ENCODE assay signal across 19 mouse cellular contexts in genomic region chr9:79165596-79165995, GRCm38 (mm10).
DNase-seq lines count a peak whose midpoint lies in the region; ATAC-seq and TF ChIP-seq lines count a peak whose summit lies in the region.
"Had no signal": no experiment of that assay in that cellular context is flagged by ENCODE, and none has a peak within 500 bp of the region (broad histone marks: within the 10 kb centered on the region; RNA-seq: fewer than 3 reads in every experiment).

No protein-coding gene starts in this region.

- H3K4me2 ChIP-seq in limb, embryonic 14.5 days (replicated peaks; ENCODE audit: low read depth, low read length, severe bottlenecking), result no peak overlapping the region
- no peak overlapping the region for H3K4me2 ChIP-seq in embryonic facial prominence, embryonic 11.5 days (ENCODE audit: low read depth, low read length)
- no peak overlapping the region for H3K4me2 ChIP-seq in midbrain, embryonic 14.5 days (ENCODE audit: low read length)
- H3K4me2 ChIP-seq: embryonic facial prominence, embryonic 12.5 days; forebrain, embryonic 15.5 days; heart, embryonic 12.5 days; hindbrain, embryonic 14.5 days; intestine, embryonic 15.5 days had no signal

- H3K27ac ChIP-seq in limb, embryonic 14.5 days (replicated peaks; ENCODE audit: low read depth, low read length), result no peak overlapping the region
- no peak overlapping the region for H3K27ac ChIP-seq in limb, embryonic 10.5 days
- no peak overlapping the region for H3K27ac ChIP-seq in embryonic facial prominence, embryonic 11.5 days (replicated peaks; ENCODE audit: low read depth, low read length)
- H3K27ac ChIP-seq in embryonic fibroblast, embryonic 13.5 days (ENCODE audit: insufficient read depth, low read length), result peak overlapping the region; percentile 65
- no peak overlapping the region for H3K27ac ChIP-seq in midbrain, embryonic 14.5 days (replicated peaks; ENCODE audit: low read depth, low read length)
- H3K27ac ChIP-seq: embryonic facial prominence, embryonic 12.5 days; forebrain, embryonic 15.5 days; heart, adult 2 months; hindbrain, embryonic 10.5 days; hindbrain, embryonic 14.5 days; intestine, embryonic 15.5 days had no signal

- 52% methylated on average over 2 of the region's 2 CpGs for WGBS in limb, embryonic 14.5 days
- 62% methylated on average over 2 of the region's 2 CpGs for WGBS in limb, embryonic 10.5 days
- 64% methylated on average over 2 of the region's 2 CpGs for WGBS in embryonic facial prominence, embryonic 11.5 days
- WGBS in midbrain, embryonic 14.5 days, result 41% methylated on average over 2 of the region's 2 CpGs

- no peak for TF ChIP-seq POLR2A in limb, embryonic 14.5 days (IDR thresholded peaks at IDR 0.05; ENCODE audit: borderline replicate concordance, extremely low read depth, insufficient read depth, insufficient read length)
- no peak for TF ChIP-seq POLR2A in embryonic fibroblast, embryonic 13.5 days (IDR thresholded peaks at IDR 0.05; ENCODE audit: low read depth, low read length)

- H3K27me3 ChIP-seq in limb, embryonic 14.5 days (ENCODE audit: control insufficient read depth, insufficient read depth, low read length), result no peaks in the 10 kb centered on the region
- H3K27me3 ChIP-seq in limb, embryonic 10.5 days (ENCODE audit: low read depth, poor library complexity, severe bottlenecking), result no peaks in the 10 kb centered on the region
- H3K27me3 ChIP-seq in embryonic facial prominence, embryonic 11.5 days (ENCODE audit: control insufficient read depth, insufficient read depth, low read length), result no peaks in the 10 kb centered on the region
- H3K27me3 ChIP-seq in midbrain, embryonic 14.5 days (ENCODE audit: control insufficient read depth, insufficient read depth, low read length), result no peaks in the 10 kb centered on the region
- H3K27me3 ChIP-seq: CH12.LX; embryonic facial prominence, embryonic 12.5 days; forebrain, embryonic 15.5 days; heart, embryonic 12.5 days; intestine, embryonic 15.5 days had no signal

- no peak for ATAC-seq in limb, embryonic 14.5 days (ENCODE audit: low FRiP score, low read depth)
- ATAC-seq in embryonic facial prominence, embryonic 11.5 days (replicated peaks; ENCODE audit: insufficient number of reproducible peaks, low FRiP score, low TSS enrichment, low read depth), result no peak
- ATAC-seq in midbrain, embryonic 14.5 days (ENCODE audit: low FRiP score, low TSS enrichment), result no peak
- ATAC-seq: forebrain, embryonic 15.5 days; intestine, embryonic 15.5 days had no signal

- no peak for TF ChIP-seq CTCF in embryonic fibroblast, embryonic 13.5 days (IDR thresholded peaks at IDR 0.05; ENCODE audit: borderline replicate concordance, insufficient read depth, low read length)

- no peaks in the 10 kb centered on the region for H3K9me3 ChIP-seq in limb, embryonic 14.5 days (ENCODE audit: control insufficient read depth, low read length)
- H3K9me3 ChIP-seq in limb, embryonic 10.5 days (replicated peaks), result no peaks in the 10 kb centered on the region
- H3K9me3 ChIP-seq in embryonic facial prominence, embryonic 11.5 days (replicated peaks; ENCODE audit: control insufficient read depth, low read length), result no peaks in the 10 kb centered on the region
- no peaks in the 10 kb centered on the region for H3K9me3 ChIP-seq in midbrain, embryonic 14.5 days (ENCODE audit: control insufficient read depth, low read length)
- H3K9me3 ChIP-seq: embryonic facial prominence, embryonic 12.5 days; forebrain, embryonic 15.5 days; heart, embryonic 12.5 days; hindbrain, embryonic 10.5 days; intestine, embryonic 15.5 days had no signal

- DNase-seq in limb, embryonic 14.5 days (ENCODE audit: low spot score), result peak; percentile 62
- DNase-seq in limb, embryonic 10.5 days (ENCODE audit: low spot score), result no peak
- DNase-seq in embryonic facial prominence, embryonic 11.5 days (ENCODE audit: low spot score), result peak; percentile 35
- no peak for DNase-seq in right cerebral cortex, postnatal 4 days
- DNase-seq in midbrain, embryonic 14.5 days, result no peak
- DNase-seq: adrenal gland, adult 2 months; adrenal gland, postnatal 36 days; cerebellum, adult 2 months; cerebellum, postnatal 10 days; gastrocnemius, postnatal 10 days; heart, adult 2 months had no signal

- no peak overlapping the region for H3K4me3 ChIP-seq in limb, embryonic 14.5 days (replicated peaks; ENCODE audit: low read length)
- H3K4me3 ChIP-seq in limb, embryonic 10.5 days, result no peak overlapping the region
- H3K4me3 ChIP-seq in embryonic facial prominence, embryonic 11.5 days (ENCODE audit: low read depth, low read length), result no peak overlapping the region
- H3K4me3 ChIP-seq in embryonic fibroblast, embryonic 13.5 days (ENCODE audit: insufficient read depth, low read length), result no peak overlapping the region
- H3K4me3 ChIP-seq in midbrain, embryonic 14.5 days (replicated peaks; ENCODE audit: low read depth, low read length), result no peak overlapping the region
- H3K4me3 ChIP-seq: embryonic facial prominence, embryonic 12.5 days; forebrain, embryonic 15.5 days; heart, adult 2 months; heart, embryonic 12.5 days; hindbrain, embryonic 10.5 days; intestine, embryonic 15.5 days had no signal

- no peak overlapping the region for H3K9ac ChIP-seq in limb, embryonic 14.5 days (ENCODE audit: low read depth, low read length, severe bottlenecking)
- H3K9ac ChIP-seq in embryonic facial prominence, embryonic 11.5 days (replicated peaks; ENCODE audit: low read length), result no peak overlapping the region
- H3K9ac ChIP-seq in midbrain, embryonic 14.5 days (replicated peaks; ENCODE audit: low read length), result no peak overlapping the region
- H3K9ac ChIP-seq: embryonic facial prominence, embryonic 12.5 days; forebrain, embryonic 15.5 days; heart, embryonic 12.5 days; hindbrain, embryonic 14.5 days; intestine, embryonic 15.5 days had no signal

- H3K36me3 ChIP-seq in limb, embryonic 14.5 days (ENCODE audit: control insufficient read depth, insufficient read depth, low read length), result no peaks in the 10 kb centered on the region
- H3K36me3 ChIP-seq in limb, embryonic 10.5 days, result no peaks in the 10 kb centered on the region
- no peaks in the 10 kb centered on the region for H3K36me3 ChIP-seq in embryonic facial prominence, embryonic 11.5 days (replicated peaks; ENCODE audit: control insufficient read depth, insufficient read depth, low read depth, low read length)
- no peaks in the 10 kb centered on the region for H3K36me3 ChIP-seq in midbrain, embryonic 14.5 days (ENCODE audit: control insufficient read depth, insufficient read depth, low read length)
- H3K36me3 ChIP-seq: embryonic facial prominence, embryonic 12.5 days; forebrain, embryonic 15.5 days; heart, embryonic 12.5 days; hindbrain, embryonic 10.5 days; intestine, embryonic 15.5 days had no signal

- H3K4me1 ChIP-seq in limb, embryonic 14.5 days (ENCODE audit: control insufficient read depth, insufficient read depth, low read length), result no peaks in the 10 kb centered on the region
- no peaks in the 10 kb centered on the region for H3K4me1 ChIP-seq in limb, embryonic 10.5 days
- no peaks in the 10 kb centered on the region for H3K4me1 ChIP-seq in embryonic facial prominence, embryonic 11.5 days (ENCODE audit: control insufficient read depth, insufficient read depth, low read length)
- H3K4me1 ChIP-seq in embryonic fibroblast, embryonic 13.5 days (ENCODE audit: control insufficient read depth, insufficient read depth, low read length), result no peaks in the 10 kb centered on the region
- no peaks in the 10 kb centered on the region for H3K4me1 ChIP-seq in midbrain, embryonic 14.5 days (ENCODE audit: control insufficient read depth, insufficient read depth, low read length)
- H3K4me1 ChIP-seq: embryonic facial prominence, embryonic 12.5 days; forebrain, embryonic 15.5 days; heart, embryonic 12.5 days; hindbrain, embryonic 10.5 days; intestine, embryonic 15.5 days had no signal

Comparison
In these comparisons a context has a peak if more than half of its experiments do, and no peak if none do; other contexts are left out.
1. DNase-seq: peak in limb, embryonic 14.5 days (single experiment) and embryonic facial prominence, embryonic 11.5 days (single experiment); none in limb, embryonic 10.5 days (single experiment), right cerebral cortex, postnatal 4 days (single experiment) and midbrain, embryonic 14.5 days (single experiment).